Mouse (Mus musculus) megakaryocyte-erythroid progenitor cell, adult 5-6 weeks (primary cell): ENCODE results near the gene Itm2b. TPM values are rescaled to one million over a fixed set of nuclear protein-coding genes. Genes with fewer than 3 reads are reported as not detected.

ENCODE experiments used
- ATAC-seq: replicated peaks from 2 replicates; pipeline ENCODE4 v1.8.0; 2016; ENCODE audit warnings: mild to moderate bottlenecking, inconsistent platforms; ENCODE audit not compliant: severe bottlenecking, poor library complexity, low FRiP score, low TSS enrichment
- total RNA-seq, 2 experiments: library from RNA; stranded (forward) in 1 of 2; stranded (reverse) in 1 of 2; fragments of 200-1000, 215-1000 nt in 1 of 2; fragments of >200 nt in 1 of 2; fragmentation: Nextera tagmentation in 1 of 2; gene quantifications; 2 replicates each; pipeline ENCODE4 v1.2.3; 2014 to 2017

The Itm2b gene
- total RNA-seq, 2 experiments from 2014 or later = 252 to 431 TPM

GRCm38 (mm10) chr14:73370695-73371372 is 14.3 kb downstream of the Itm2b start:
- ATAC-seq = 0 out of 2 replicates have a peak, but pooled peaks have one; percentile 18

GRCm38 (mm10) chr14:73370078-73370670 is 14.9 kb downstream of the Itm2b start:
- ATAC-seq = peak; percentile 73

GRCm38 (mm10) chr14:73369634-73370033 is 15.5 kb downstream of the Itm2b start:
- ATAC-seq = no peak

- no peak for ATAC-seq
Observed at GRCm38 (mm10) chr14:73368966-73369365, 16.1 kb downstream of the Itm2b start.

- no peak for ATAC-seq
Observed at GRCm38 (mm10) chr14:73368221-73368620, 16.9 kb downstream of the Itm2b start.

GRCm38 (mm10) chr14:73366278-73366677 is 18.8 kb downstream of the Itm2b start:
- no peak for ATAC-seq

GRCm38 (mm10) chr14:73363782-73364181 is 21.3 kb downstream of the Itm2b start:
- ATAC-seq = no peak

- ATAC-seq = no peak
Observed at GRCm38 (mm10) chr14:73354700-73355099, 30.4 kb downstream of the Itm2b start.

GRCm38 (mm10) chr14:73351118-73351517 is 34.0 kb downstream of the Itm2b start:
- ATAC-seq = no peak

GRCm38 (mm10) chr14:73350029-73350428 is 35.1 kb downstream of the Itm2b start:
- ATAC-seq = no peak

- no peak for ATAC-seq
Observed at GRCm38 (mm10) chr14:73349061-73349670, 35.9 kb downstream of the Itm2b start.

GRCm38 (mm10) chr14:73347302-73347701 is 37.8 kb downstream of the Itm2b start:
- peak; percentile 39; the same call in 1 of the 2 replicates for ATAC-seq

- ATAC-seq = 0 out of 2 replicates have a peak, but pooled peaks have one; percentile 54
Observed at GRCm38 (mm10) chr14:73345614-73346013, 39.5 kb downstream of the Itm2b start.

- ATAC-seq = no peak
Observed at GRCm38 (mm10) chr14:73340051-73340755, 44.9 kb downstream of the Itm2b start.

- ATAC-seq = 0 out of 2 replicates have a peak, but pooled peaks have one; percentile 38
Observed at GRCm38 (mm10) chr14:73339615-73340014, 45.5 kb downstream of the Itm2b start.

GRCm38 (mm10) chr14:73336316-73337080 is 48.6 kb downstream of the Itm2b start:
- ATAC-seq = no peak

- ATAC-seq = no peak
Observed at GRCm38 (mm10) chr14:73334926-73335805, 49.9 kb downstream of the Itm2b start.

GRCm38 (mm10) chr14:73333880-73334279 is 51.2 kb downstream of the Itm2b start:
- peak; percentile 94 for ATAC-seq
